Mouse (Mus musculus): Measurements from ENCODE around the gene B3gnt8. TPM values are rescaled to one million over a fixed set of nuclear protein-coding genes. Genes with fewer than 3 reads are reported as not detected.

B3gnt8 gene
- total RNA-seq (2015), result 18.3 and 18.4 TPM in 2 replicates
- 27.0 and 34.3 TPM in 2 replicates for total RNA-seq (2017)

GRCm38 (mm10) chr7:25626509-25627430, at the start of gene B3gnt8:
TSS of gene B3gnt8 (plus strand) at chr7:25626654.
- ATAC-seq (ENCODE audit: poor library complexity, severe bottlenecking), result peak; percentile 19; the same call in 1 of the 2 replicates

GRCm38 (mm10) chr7:25576793-25577437, 49.5 kb upstream of the B3gnt8 start:
- ATAC-seq (ENCODE audit: poor library complexity, severe bottlenecking), result peak; percentile 99

- ATAC-seq (ENCODE audit: poor library complexity, severe bottlenecking), result 0 out of 2 replicates have a peak, but pooled peaks have one; percentile 5
These were observed 47.0 kb upstream of the B3gnt8 start for GRCm38 (mm10) chr7:25579441-25579840.

GRCm38 (mm10) chr7:25582301-25582810, 44.1 kb upstream of the B3gnt8 start:
- no peak for ATAC-seq (ENCODE audit: poor library complexity, severe bottlenecking)

GRCm38 (mm10) chr7:25584651-25585050, 41.8 kb upstream of the B3gnt8 start:
- no peak for ATAC-seq (ENCODE audit: poor library complexity, severe bottlenecking)

- ATAC-seq (ENCODE audit: poor library complexity, severe bottlenecking), result no peak
These were observed 40.9 kb upstream of the B3gnt8 start for GRCm38 (mm10) chr7:25585351-25586204.

- no peak for ATAC-seq (ENCODE audit: poor library complexity, severe bottlenecking)
These were observed 35.2 kb upstream of the B3gnt8 start for GRCm38 (mm10) chr7:25591226-25591625.

- ATAC-seq (ENCODE audit: poor library complexity, severe bottlenecking), result no peak
These were observed 32.6 kb upstream of the B3gnt8 start for GRCm38 (mm10) chr7:25593859-25594258.

- ATAC-seq (ENCODE audit: poor library complexity, severe bottlenecking), result peak; percentile 90
These were observed 26.8 kb upstream of the B3gnt8 start for GRCm38 (mm10) chr7:25599663-25600062.

- no peak for ATAC-seq (ENCODE audit: poor library complexity, severe bottlenecking)
These were observed 25.8 kb upstream of the B3gnt8 start for GRCm38 (mm10) chr7:25600666-25601065.

- ATAC-seq (ENCODE audit: poor library complexity, severe bottlenecking), result no peak
These were observed 25.1 kb upstream of the B3gnt8 start for GRCm38 (mm10) chr7:25601346-25601745.

GRCm38 (mm10) chr7:25606625-25607063, 19.8 kb upstream of the B3gnt8 start:
- ATAC-seq (ENCODE audit: poor library complexity, severe bottlenecking), result peak; percentile 40; the same call in 1 of the 2 replicates

GRCm38 (mm10) chr7:25607196-25607595, 19.3 kb upstream of the B3gnt8 start:
- ATAC-seq (ENCODE audit: poor library complexity, severe bottlenecking), result no peak

GRCm38 (mm10) chr7:25610056-25610455, 16.4 kb upstream of the B3gnt8 start:
- no peak for ATAC-seq (ENCODE audit: poor library complexity, severe bottlenecking)

- ATAC-seq (ENCODE audit: poor library complexity, severe bottlenecking), result no peak
These were observed 15.0 kb upstream of the B3gnt8 start for GRCm38 (mm10) chr7:25611501-25611900.

- ATAC-seq (ENCODE audit: poor library complexity, severe bottlenecking), result no peak
These were observed 12.4 kb upstream of the B3gnt8 start for GRCm38 (mm10) chr7:25614086-25614485.

GRCm38 (mm10) chr7:25614831-25615705, 11.4 kb upstream of the B3gnt8 start:
- no peak for ATAC-seq (ENCODE audit: poor library complexity, severe bottlenecking)

- no peak for ATAC-seq (ENCODE audit: poor library complexity, severe bottlenecking)
These were observed 10.8 kb upstream of the B3gnt8 start, which contains the start of gene Erich4 for GRCm38 (mm10) chr7:25615706-25616011. TSS of gene Erich4 (minus strand) at chr7:25615892.

GRCm38 (mm10) chr7:25617376-25618160, 8.9 kb upstream of the B3gnt8 start:
- ATAC-seq (ENCODE audit: poor library complexity, severe bottlenecking), result no peak

Measured in megakaryocyte, adult 5-6 weeks (primary cell).